Mouse (Mus musculus) limb, embryonic 14.5 days (tissue): ENCODE measurements at regions not wholly inside any gene's neighbourhood (a gene's known extent, or its start where the extent isn't known, plus 50 kb on each side); places are given as distances from the start of the nearest gene placed in this dataset.

Experiments used
- ATAC-seq: fragments of 200-750 bp; cut with Nextera tagmentation; 2 replicates; pipeline ENCODE4 v1.8.0; 2017; ENCODE audit warnings: low read depth, moderate number of reproducible peaks, moderate TSS enrichment; ENCODE audit not compliant: low FRiP score
- DNase-seq: peaks from one replicate; pipeline ENCODE4 v3.0.0-alpha.2; 2015; ENCODE audit warnings: low spot score
- H3K27ac ChIP-seq: fragments of 300-500 bp; sonication (generic); replicated peaks from 2 replicates; pipeline ENCODE4 v1.5.1; 2014; ENCODE audit warnings: low read depth, mild to moderate bottlenecking, low read length, moderate library complexity, mixed read lengths
- H3K27me3 ChIP-seq: fragments of 300-500 bp; sonication (generic); 2 replicates; pipeline ENCODE4 v1.6.1; 2014; ENCODE audit warnings: low read length, mixed read lengths; ENCODE audit not compliant: control insufficient read depth, insufficient read depth
- H3K36me3 ChIP-seq: fragments of 300-500 bp; sonication (generic); 2 replicates; pipeline ENCODE4 v1.6.1; 2014; ENCODE audit warnings: mild to moderate bottlenecking, low read length, moderate library complexity, mixed read lengths; ENCODE audit not compliant: control insufficient read depth, insufficient read depth
- H3K4me1 ChIP-seq: fragments of 300-500 bp; sonication (generic); 2 replicates; pipeline ENCODE4 v1.6.1; 2014; ENCODE audit warnings: antibody characterized with exemption, low read length, mixed read lengths; ENCODE audit not compliant: control insufficient read depth, insufficient read depth
- H3K4me2 ChIP-seq: fragments of 300-500 bp; sonication (generic); replicated peaks from 2 replicates; pipeline ENCODE4 v1.6.1; 2014; ENCODE audit warnings: low read depth, mild to moderate bottlenecking, low read length, moderate library complexity; ENCODE audit not compliant: severe bottlenecking
- H3K4me3 ChIP-seq: fragments of 300-500 bp; sonication (generic); replicated peaks from 2 replicates; pipeline ENCODE4 v1.5.1; 2014; ENCODE audit warnings: low read length
- H3K9ac ChIP-seq: fragments of 300-500 bp; sonication (generic); 2 replicates; pipeline ENCODE4 v1.6.1; 2014; ENCODE audit warnings: mild to moderate bottlenecking, low read depth, low read length, moderate library complexity; ENCODE audit not compliant: severe bottlenecking
- H3K9me3 ChIP-seq: fragments of 300-500 bp; sonication (generic); 2 replicates; pipeline ENCODE4 v1.6.1; 2016; ENCODE audit warnings: low read length; ENCODE audit not compliant: control insufficient read depth
- POLR2A ChIP-seq: fragments of 200-500 bp; IDR thresholded peaks from 2 replicates; pipeline ENCODE4 v1.8.0; 2012; ENCODE audit warnings: inconsistent platforms, mild to moderate bottlenecking, moderate library complexity, borderline replicate concordance; ENCODE audit not compliant: insufficient read depth, insufficient read length; ENCODE audit errors: extremely low read depth
- WGBS: fragments of 180-500 bp; shearing (Covaris S2); extraction: QIAGEN DNeasy Blood & Tissue Kit; methylation state at CpG from one replicate; pipeline ENCODE4 v1.1.7; 2014; 5-methylcytosine and 5-hydroxymethylcytosine counted together

DNA sequence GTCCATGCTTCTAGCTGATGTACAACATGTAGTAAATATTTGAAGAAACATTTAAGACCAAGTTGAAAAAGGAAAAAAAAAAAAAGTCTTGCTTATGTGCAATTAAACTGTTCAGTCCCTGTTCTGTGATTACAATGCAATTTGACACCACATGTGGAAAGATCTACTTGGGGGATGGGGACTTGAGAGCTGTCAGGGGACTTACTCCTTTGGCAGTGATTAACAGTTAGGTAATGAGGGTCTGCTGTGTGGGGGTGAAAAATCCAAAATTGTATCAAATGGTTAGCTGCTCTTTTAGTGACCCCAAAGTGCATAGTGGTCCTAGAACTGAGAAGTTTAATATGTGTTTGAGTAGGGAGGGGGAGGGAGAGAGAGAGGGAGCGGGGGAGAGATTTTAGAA, 259.0 kb upstream of the Rspo3 start:
- Histone ChIP-seq H3K27ac (no peak overlapping the region), H3K4me1 (peaks cover 4% of the 10 kb centered on the region), H3K4me3 (no peak overlapping the region), H3K36me3 (no peaks in the 10 kb centered on the region), H3K4me2 (no peak overlapping the region), H3K27me3 (no peaks in the 10 kb centered on the region), H3K9me3 (no peaks in the 10 kb centered on the region), H3K9ac (no peak overlapping the region)
- WGBS, result 59% methylated on average over 1 of the region's 1 CpGs
- TF ChIP-seq POLR2A, result no peak
- no peak for DNase-seq
- ATAC-seq, result no peak

GRCm38 (mm10) chr10:29786220-29786810, 250.6 kb upstream of the Rspo3 start:
- Histone ChIP-seq H3K4me2 (no peak overlapping the region), H3K9me3 (no peaks in the 10 kb centered on the region), H3K9ac (no peak overlapping the region), H3K27ac (no peak overlapping the region), H3K4me1 (no peaks in the 10 kb centered on the region), H3K27me3 (no peaks in the 10 kb centered on the region), H3K36me3 (no peaks in the 10 kb centered on the region), H3K4me3 (no peak overlapping the region)
- TF ChIP-seq POLR2A, result no peak
- DNase-seq (no peak), ATAC-seq (no peak)
- 50% methylated on average over 2 of the region's 2 CpGs for WGBS

DNA sequence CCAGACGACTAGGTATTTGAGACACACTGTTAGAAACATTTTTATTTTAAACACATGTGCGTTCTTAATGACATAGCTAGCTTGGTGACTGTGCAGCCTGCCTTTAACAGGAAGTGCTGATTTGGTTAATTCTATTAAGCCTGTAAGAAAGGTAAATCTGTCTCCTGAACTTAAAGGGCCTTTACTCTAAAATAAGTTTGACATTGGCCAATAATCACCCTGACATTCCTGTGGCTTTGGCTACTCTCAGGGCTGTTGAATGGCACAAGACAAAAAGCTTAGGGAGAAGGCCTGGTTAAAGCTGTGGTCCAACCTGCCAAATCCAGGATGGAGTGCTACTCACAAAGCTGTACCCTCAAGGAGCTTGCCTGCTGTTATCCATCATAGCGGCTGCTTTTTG, 201.0 kb upstream of the Rspo3 start:
- H3K27ac ChIP-seq, result no peak overlapping the region
- 33% methylated on average over 3 of the region's 3 CpGs for WGBS
- no peaks in the 10 kb centered on the region for H3K27me3 ChIP-seq
- ATAC-seq (no peak), DNase-seq (no peak)
- no peak overlapping the region for H3K4me2 ChIP-seq
- no peaks in the 10 kb centered on the region for H3K9me3 ChIP-seq
- H3K4me3 ChIP-seq, result no peak overlapping the region
- TF ChIP-seq POLR2A, result no peak
- H3K36me3 ChIP-seq, result no peaks in the 10 kb centered on the region
- H3K9ac ChIP-seq, result no peak overlapping the region
- no peaks in the 10 kb centered on the region for H3K4me1 ChIP-seq

DNA sequence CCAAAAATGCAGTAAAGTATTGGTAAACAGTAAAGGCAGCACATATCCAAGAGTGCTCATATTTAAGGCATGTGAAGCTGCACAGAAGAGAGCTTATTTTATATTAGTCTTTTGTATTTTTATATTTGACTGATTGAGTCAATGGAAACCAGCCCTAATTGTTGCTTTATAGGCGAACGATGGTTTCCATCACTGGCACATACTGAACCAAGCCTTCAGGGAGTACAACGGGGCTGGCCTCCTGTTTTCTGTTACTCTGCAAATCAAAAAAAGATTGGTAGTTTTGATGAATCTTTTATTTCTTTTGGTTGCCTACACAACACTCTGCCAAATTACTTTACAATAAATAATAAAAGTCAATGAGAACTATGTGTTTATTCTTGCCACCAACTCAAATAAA, 189.7 kb upstream of the Rspo3 start:
- no peak for TF ChIP-seq POLR2A
- Histone ChIP-seq H3K4me2 (no peak overlapping the region), H3K9me3 (no peaks in the 10 kb centered on the region), H3K4me1 (0 out of 2 replicates have a peak, but pooled peaks cover 3% of the 10 kb centered on the region), H3K4me3 (no peak overlapping the region), H3K27me3 (no peaks in the 10 kb centered on the region), H3K9ac (no peak overlapping the region), H3K36me3 (no peaks in the 10 kb centered on the region), H3K27ac (no peak overlapping the region)
- ATAC-seq (no peak), DNase-seq (no peak)
- 20% methylated on average over 3 of the region's 3 CpGs for WGBS

GRCm38 (mm10) chr10:29710967-29711366, 175.3 kb upstream of the Rspo3 start:
- ATAC-seq (no peak), DNase-seq (no peak)
- Histone ChIP-seq H3K4me2 (no peak overlapping the region), H3K9me3 (no peaks in the 10 kb centered on the region), H3K4me1 (no peaks in the 10 kb centered on the region), H3K4me3 (no peak overlapping the region), H3K27me3 (no peaks in the 10 kb centered on the region), H3K9ac (no peak overlapping the region), H3K36me3 (no peaks in the 10 kb centered on the region), H3K27ac (no peak overlapping the region)
- WGBS, result 22% methylated on average over 1 of the region's 1 CpGs
- TF ChIP-seq POLR2A, result no peak

DNA sequence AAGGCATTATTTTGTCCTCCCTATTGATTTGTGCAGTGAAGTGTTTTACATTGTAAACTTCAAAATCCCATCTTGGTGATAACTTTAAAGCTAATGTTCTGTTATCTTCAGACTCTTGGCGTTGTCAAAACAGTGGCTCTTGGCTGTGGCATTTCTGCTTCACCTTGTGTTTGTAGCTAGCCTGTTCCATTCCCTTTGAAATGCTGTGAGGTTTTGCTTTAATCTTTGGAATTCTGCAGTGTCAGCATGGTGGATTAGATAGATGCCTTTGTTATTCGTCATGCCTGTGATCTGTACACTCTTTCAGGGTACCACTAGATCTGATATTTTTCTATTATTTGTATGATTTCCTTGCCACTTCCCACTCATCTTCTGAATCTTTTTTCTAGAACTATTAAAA, 173.0 kb upstream of the Rspo3 start:
- no peaks in the 10 kb centered on the region for H3K27me3 ChIP-seq
- no peak overlapping the region for H3K27ac ChIP-seq
- ATAC-seq (no peak), DNase-seq (no peak)
- H3K4me2 ChIP-seq, result no peak overlapping the region
- H3K4me3 ChIP-seq, result no peak overlapping the region
- WGBS, result 45% methylated on average over 2 of the region's 2 CpGs
- TF ChIP-seq POLR2A, result no peak
- H3K9ac ChIP-seq, result no peak overlapping the region
- no peaks in the 10 kb centered on the region for H3K36me3 ChIP-seq
- H3K4me1 ChIP-seq, result no peaks in the 10 kb centered on the region; the same call in 1 of the 2 replicates
- H3K9me3 ChIP-seq, result no peaks in the 10 kb centered on the region
